Mouse (Mus musculus) lung, postnatal 10 days (tissue): ENCODE data around the gene Disc1.

Experiments
- DNase-seq: peaks from one replicate; pipeline ENCODE4 v3.0.0; 2021

The Disc1 gene

GRCm38 (mm10) chr8:125053505-125054435 lies at the start of gene Disc1:
Gene Disc1, plus strand, starts transcription at chr8:125054195.
- DNase-seq: peak; percentile 76

- peak; percentile 96 for DNase-seq
Observed at GRCm38 (mm10) chr8:125012695-125013627, 41.0 kb upstream of the Disc1 start, which contains the start of gene Tsnax. Gene Tsnax, plus strand, starts transcription at chr8:125012997.

GRCm38 (mm10) chr8:125024085-125024484 lies 29.9 kb upstream of the Disc1 start:
- DNase-seq: no peak

GRCm38 (mm10) chr8:125027211-125027610 lies 26.8 kb upstream of the Disc1 start:
- no peak for DNase-seq

- DNase-seq: no peak
Observed at GRCm38 (mm10) chr8:125028841-125029240, 25.2 kb upstream of the Disc1 start.

GRCm38 (mm10) chr8:125031276-125031675 lies 22.7 kb upstream of the Disc1 start:
- no peak for DNase-seq

GRCm38 (mm10) chr8:125034669-125035068 lies 19.3 kb upstream of the Disc1 start:
- DNase-seq: peak; percentile 82

- no peak for DNase-seq
Observed at GRCm38 (mm10) chr8:125037081-125037480, 16.9 kb upstream of the Disc1 start.

GRCm38 (mm10) chr8:125038731-125039130 lies 15.3 kb upstream of the Disc1 start:
- no peak for DNase-seq

GRCm38 (mm10) chr8:125040587-125041375 lies 13.2 kb upstream of the Disc1 start:
- DNase-seq: no peak

- DNase-seq: peak; percentile 31
Observed at GRCm38 (mm10) chr8:125041496-125041895, 12.5 kb upstream of the Disc1 start.

GRCm38 (mm10) chr8:125043394-125043793 lies 10.6 kb upstream of the Disc1 start:
- DNase-seq: no peak

GRCm38 (mm10) chr8:125043935-125044334 lies 10.1 kb upstream of the Disc1 start:
- no peak for DNase-seq

GRCm38 (mm10) chr8:125045760-125046159 lies 8.2 kb upstream of the Disc1 start:
- no peak for DNase-seq

GRCm38 (mm10) chr8:125049051-125049750 lies 4.8 kb upstream of the Disc1 start:
- no peak for DNase-seq

- DNase-seq: no peak
Observed at GRCm38 (mm10) chr8:125049826-125050225, 4.2 kb upstream of the Disc1 start.

GRCm38 (mm10) chr8:125052026-125052425 lies 2.0 kb upstream of the Disc1 start:
- DNase-seq: peak; percentile 87

- DNase-seq: peak; percentile 85
Observed at GRCm38 (mm10) chr8:125054436-125054810, 428 bp downstream of the Disc1 start.

- no peak for DNase-seq
Observed at GRCm38 (mm10) chr8:125060904-125061303, 6.9 kb downstream of the Disc1 start.

- no peak for DNase-seq
Observed at GRCm38 (mm10) chr8:125065596-125065995, 11.6 kb downstream of the Disc1 start.

GRCm38 (mm10) chr8:125066913-125067595 lies 13.1 kb downstream of the Disc1 start:
- peak; percentile 88 for DNase-seq
